ENCODE assay signal across 8 mouse cellular contexts in the genomic region with DNA sequence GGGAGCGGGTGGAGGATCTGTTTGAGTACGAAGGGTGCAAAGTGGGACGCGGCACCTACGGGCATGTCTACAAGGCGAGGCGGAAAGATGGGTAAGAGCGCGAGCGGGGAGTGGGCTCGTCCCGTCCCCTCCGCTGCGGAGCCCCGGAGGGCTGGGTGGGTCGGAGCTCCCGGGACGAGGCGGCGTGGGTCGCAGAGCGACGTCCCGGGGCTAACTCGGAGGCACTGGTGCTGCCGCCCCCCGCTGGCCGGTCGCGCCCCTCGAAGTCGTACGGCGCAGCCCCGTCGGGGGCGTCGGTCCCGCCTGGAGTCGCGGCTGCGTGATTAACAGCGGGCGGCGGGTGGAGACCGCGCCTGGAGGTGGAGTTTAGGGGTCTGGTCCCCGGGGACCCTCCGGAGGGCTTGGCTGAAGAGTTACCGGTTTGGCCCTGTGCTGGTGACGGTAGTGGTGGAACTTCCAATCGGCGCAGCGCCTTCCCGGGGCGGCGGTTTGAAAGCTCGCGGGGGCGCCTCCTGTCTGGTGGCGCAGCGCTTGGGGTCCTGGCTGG. TPM values are rescaled to one million over a fixed set of nuclear protein-coding genes. Genes with fewer than 3 reads are reported as not detected.
DNase-seq lines count a peak whose midpoint lies in the region; ATAC-seq lines count a peak whose summit lies in the region.

No protein-coding gene starts in this region.

- peak; percentile 41 for ATAC-seq in hindbrain, embryonic 12.5 days (ENCODE audit: low FRiP score)

- H3K4me2 ChIP-seq in hindbrain, embryonic 12.5 days (replicated peaks) = peak overlapping the region; percentile 69

- H3K27ac ChIP-seq in hindbrain, embryonic 12.5 days = peak overlapping the region; percentile 97
- H3K27ac ChIP-seq in midbrain, embryonic 10.5 days (replicated peaks) = peak overlapping the region; percentile 95

- H3K36me3 ChIP-seq in hindbrain, embryonic 12.5 days = no peaks in the 10 kb centered on the region
- no peaks in the 10 kb centered on the region for H3K36me3 ChIP-seq in midbrain, embryonic 10.5 days

- no peaks in the 10 kb centered on the region for H3K9me3 ChIP-seq in hindbrain, embryonic 12.5 days (replicated peaks)
- no peaks in the 10 kb centered on the region for H3K9me3 ChIP-seq in midbrain, embryonic 10.5 days (replicated peaks)

- H3K9ac ChIP-seq in hindbrain, embryonic 12.5 days = peak overlapping the region; percentile 85

- intact Hi-C loops in left cerebral cortex, postnatal 4 days (cut with DNase I) = loop anchor here (5.0 kb wide), 1 partner anchor 173 kb away; no protein-coding TSS in a partner anchor

- no peaks in the 10 kb centered on the region for H3K27me3 ChIP-seq in hindbrain, embryonic 12.5 days
- H3K27me3 ChIP-seq in midbrain, embryonic 10.5 days (ENCODE audit: low read depth, poor library complexity, severe bottlenecking) = no peaks in the 10 kb centered on the region

- H3K4me3 ChIP-seq in hindbrain, embryonic 12.5 days = peak overlapping the region; percentile 91
- peak overlapping the region; percentile 85 for H3K4me3 ChIP-seq in midbrain, embryonic 10.5 days

- under 1% methylated on average over 55 of the region's 62 CpGs for WGBS in hindbrain, embryonic 12.5 days
- WGBS in midbrain, embryonic 10.5 days = under 1% methylated on average over 62 of the region's 62 CpGs

- DNase-seq in cerebellum, postnatal 10 days = peak; percentile 75 to 76
- DNase-seq in cerebellum, adult 8-10 months = no peak
- peak; percentile 55 for DNase-seq in brain, adult 2 months (ENCODE audit: low read depth, low spot score)
- DNase-seq in forelimb bud, embryonic 11.5 days (ENCODE audit: low read depth, low spot score) = peak; percentile 69
- DNase-seq in left cerebral cortex, postnatal 4 days = peak; percentile 63
- peak; percentile 77 for DNase-seq in midbrain, embryonic 10.5 days (ENCODE audit: low spot score)
- DNase-seq in spleen, postnatal 14 days (ENCODE audit: low spot score in 2 of 2) = peak; percentile 36 to 57

- H3K4me1 ChIP-seq in hindbrain, embryonic 12.5 days = peaks cover 21% of the 10 kb centered on the region
- H3K4me1 ChIP-seq in midbrain, embryonic 10.5 days = peaks cover 24% of the 10 kb centered on the region

RNA-seq across cellular contexts. Expression of a gene that starts 10.3 kb away (rescaled TPM):
- 15.0 and 16.7 TPM in 2 replicates for polyA plus RNA-seq in hindbrain, embryonic 12.5 days (2016; fragmentation: Nextera tagmentation; extraction: Ambion mirVana)
- 10 to 100 TPM; 52.2 to 63.3 TPM for total RNA-seq in left cerebral cortex, postnatal 4 days (2021)
- 4.1 and 6.3 TPM in 2 replicates for polyA plus RNA-seq in midbrain, embryonic 10.5 days (2016; fragmentation: Nextera tagmentation; extraction: Ambion mirVana)

RNA-seq across cellular contexts. Expression of a gene that starts 47.7 kb away (rescaled TPM):
- 53.7 and 57.7 TPM in 2 replicates for polyA plus RNA-seq in hindbrain, embryonic 12.5 days (2016; fragmentation: Nextera tagmentation; extraction: Ambion mirVana)
- 10 to 100 TPM; 50.6 to 56.3 TPM for total RNA-seq in left cerebral cortex, postnatal 4 days (2021)
- 73.2 and 85.1 TPM in 2 replicates for polyA plus RNA-seq in midbrain, embryonic 10.5 days (2016; fragmentation: Nextera tagmentation; extraction: Ambion mirVana)
